ENCODE assay signal across 6 mouse cellular contexts in the genomic region with DNA sequence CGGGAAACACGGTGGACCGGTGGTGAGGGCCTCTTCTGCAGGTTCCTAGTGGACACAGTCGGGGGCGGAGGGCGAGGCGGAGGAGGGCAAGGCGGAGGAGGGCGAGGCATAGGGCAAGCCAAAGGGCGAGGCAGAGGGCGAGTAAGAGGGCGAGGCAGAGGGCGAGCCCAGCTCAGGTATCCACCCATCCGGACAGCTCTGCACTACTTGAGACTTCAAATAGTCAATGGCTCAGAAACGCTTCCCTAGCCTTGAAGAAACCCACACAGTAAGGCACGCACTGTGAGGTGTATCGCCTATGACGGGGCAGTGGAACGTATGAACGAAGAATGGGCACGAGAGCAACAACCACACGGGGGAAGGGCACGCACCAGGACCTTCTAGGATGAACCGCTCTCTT.
DNase-seq lines count a peak whose midpoint lies in the region; ATAC-seq and TF ChIP-seq lines count a peak whose summit lies in the region.
"Not testable (repeated sequence)": the region's sequence is repeated elsewhere in the genome, so short reads cannot be mapped to it uniquely, and the experiment has no call there.

No protein-coding gene starts in this region.

- DNase-seq in ES-E14 (ENCODE audit: low read depth, low spot score) = peak; percentile 27
- peak; percentile 63 for DNase-seq in ZHBTc4 (ENCODE audit: low read depth, low spot score)
- peak; percentile 39 for DNase-seq in heart, embryonic 10.5 days (ENCODE audit: low spot score)
- DNase-seq in large intestine, adult 2 months (ENCODE audit: low read depth, low spot score) = peak; percentile 39

- H3K4me1 ChIP-seq in ES-Bruce4 (ENCODE audit: control insufficient read depth, insufficient read depth, low read length); ES-E14 (ENCODE audit: control insufficient read depth in 2 of 2, insufficient read depth in 2 of 2, low read length in 2 of 2, poor library complexity in 1 of 2); heart, embryonic 10.5 days; intestine, embryonic 16.5 days (ENCODE audit: control insufficient read depth, insufficient read depth, low read length): not testable (repeated sequence)

- TF ChIP-seq CTCF in ES-Bruce4 (IDR thresholded peaks at IDR 0.05; ENCODE audit: low read depth, low read length) = not testable (repeated sequence)

- H3K4me3 ChIP-seq in ES-Bruce4 (ENCODE audit: low read depth, low read length) (peak overlapping the region; percentile 29; the same call in 1 of the 2 replicates), ES-E14 (ENCODE audit: insufficient read depth in 1 of 2, low read depth in 1 of 2, low read length in 2 of 2, poor library complexity in 1 of 2, severe bottlenecking in 1 of 2) (peak overlapping the region in 1 of 2 experiments; percentile 36; a peak in 1 of 4 replicates)
- H3K4me3 ChIP-seq in heart, embryonic 10.5 days; intestine, embryonic 16.5 days (ENCODE audit: low read length): not testable (repeated sequence)

- not testable (repeated sequence) for H3K9ac ChIP-seq in ES-Bruce4 (ENCODE audit: low read depth, poor library complexity, severe bottlenecking); intestine, embryonic 16.5 days (ENCODE audit: low read depth, low read length)
- H3K9ac ChIP-seq in ES-E14 (ENCODE audit: insufficient read depth, low read depth, low read length, poor library complexity, severe bottlenecking) = peak overlapping the region; percentile 51; the same call in 1 of the 2 replicates

- H3K9me3 ChIP-seq in ES-Bruce4 (replicated peaks; ENCODE audit: control insufficient read depth, insufficient read depth, low read length, poor library complexity, severe bottlenecking); ES-E14 (ENCODE audit: control insufficient read depth, insufficient read depth, low read depth, low read length); heart, embryonic 10.5 days; intestine, embryonic 16.5 days (ENCODE audit: control insufficient read depth, low read length): not testable (repeated sequence)

- peak; percentile 84 for TF ChIP-seq EP300 in ES-Bruce4 (IDR thresholded peaks at IDR 0.05; ENCODE audit: insufficient read depth, low read depth, low read length)

- WGBS in heart, embryonic 10.5 days = 83% methylated on average over 24 of the region's 24 CpGs
- WGBS in intestine, embryonic 16.5 days = 87% methylated on average over 24 of the region's 24 CpGs
- 59% methylated on average over 24 of the region's 24 CpGs for WGBS in large intestine, adult 2 months

- peak; percentile 58; the same call in 1 of the 2 replicates for ATAC-seq in intestine, embryonic 16.5 days

- peak overlapping the region; percentile 30; the same call in 1 of the 2 replicates for H3K27ac ChIP-seq in ES-Bruce4 (ENCODE audit: insufficient read depth, low read length)
- not testable (repeated sequence) for H3K27ac ChIP-seq in ES-E14 (ENCODE audit: insufficient read depth, low read depth, low read length, poor library complexity, severe bottlenecking); heart, embryonic 10.5 days; intestine, embryonic 16.5 days (ENCODE audit: low read length)

- TF ChIP-seq POLR2A in ES-Bruce4 (IDR thresholded peaks at IDR 0.05; ENCODE audit: insufficient read depth, low read length) = not testable (repeated sequence)

- H3K36me3 ChIP-seq in ES-Bruce4 (ENCODE audit: control insufficient read depth, insufficient read depth, low read length, poor library complexity, severe bottlenecking); ES-E14 (ENCODE audit: control insufficient read depth, insufficient read depth, low read length, poor library complexity, severe bottlenecking); heart, embryonic 10.5 days; intestine, embryonic 16.5 days (ENCODE audit: control insufficient read depth, insufficient read depth, low read length): not testable (repeated sequence)

- H3K27me3 ChIP-seq in ES-Bruce4 (ENCODE audit: control insufficient read depth, insufficient read depth, low read length, poor library complexity, severe bottlenecking); heart, embryonic 10.5 days (ENCODE audit: insufficient read depth, poor library complexity, severe bottlenecking); intestine, embryonic 16.5 days (replicated peaks; ENCODE audit: control insufficient read depth, insufficient read depth, low read length): not testable (repeated sequence)

- H3K4me2 ChIP-seq in intestine, embryonic 16.5 days (ENCODE audit: low read depth, low read length) = not testable (repeated sequence)

- in situ Hi-C loops in ES-E14 (cut with MboI; ENCODE audit: low sequenced_read_pairs in 2 of 2, unreplicated experiment in 2 of 2) = not testable (repeated sequence)
